Mouse (Mus musculus) C2C12 (cell line): ENCODE results near the gene Col17a1.

Source experiments
- CEBPB ChIP-seq: IDR thresholded peaks from one replicate; pipeline ENCODE4 v1.6.1; 2011; ENCODE audit warnings: low read depth, mild to moderate bottlenecking, control low read depth, moderate library complexity
- CTCF ChIP-seq: IDR thresholded peaks from one replicate; pipeline ENCODE4 v1.5.1; 2011; ENCODE audit not compliant: control insufficient read depth, insufficient read depth, insufficient read length
- MAX ChIP-seq: IDR thresholded peaks from one replicate; pipeline ENCODE4 v1.6.1; 2011; ENCODE audit warnings: mild to moderate bottlenecking, control low read depth
- MYOD1 ChIP-seq: IDR thresholded peaks from one replicate; pipeline ENCODE4 v1.6.1; 2011; ENCODE audit warnings: low read depth; ENCODE audit not compliant: control insufficient read depth, insufficient read length
- MYOG ChIP-seq: IDR thresholded peaks from one replicate; pipeline ENCODE4 v1.6.1; 2011; ENCODE audit not compliant: control insufficient read depth, insufficient read length; ENCODE audit errors: extremely low read depth
- USF1 ChIP-seq: IDR thresholded peaks from one replicate; pipeline ENCODE4 v1.6.1; 2011; ENCODE audit warnings: low read depth, mild to moderate bottlenecking, control low read depth, moderate library complexity

GRCm38 (mm10) chr19:47724903-47725302 is 33.0 kb upstream of the Col17a1 start:
- TF ChIP-seq USF1, result no peak
- no peak for TF ChIP-seq CTCF
- no peak for TF ChIP-seq MAX
- no peak for TF ChIP-seq MYOD1
- TF ChIP-seq MYOG, result no peak
- TF ChIP-seq CEBPB, result no peak
